Mouse (Mus musculus) heart, embryonic 15.5 days (tissue): ENCODE measurements around the gene Atrn. TPM values are rescaled to one million over a fixed set of nuclear protein-coding genes. Genes with fewer than 3 reads are reported as not detected.

Source experiments
- ATAC-seq: fragments of 200-750 bp; cut with Nextera tagmentation; replicated peaks from 2 replicates; pipeline ENCODE4 v1.8.0; 2017; ENCODE audit warnings: low read depth, moderate TSS enrichment; ENCODE audit not compliant: insufficient number of reproducible peaks, insufficient read depth, low FRiP score
- H3K27ac ChIP-seq: fragments of 300-500 bp; sonication (generic); 2 replicates; pipeline ENCODE4 v1.5.1; 2015; ENCODE audit warnings: mild to moderate bottlenecking, inconsistent platforms
- H3K27me3 ChIP-seq: fragments of 300-500 bp; sonication (generic); 2 replicates; pipeline ENCODE4 v1.6.1; 2015; ENCODE audit warnings: inconsistent platforms
- H3K36me3 ChIP-seq: fragments of 300-500 bp; sonication (generic); 2 replicates; pipeline ENCODE4 v1.6.1; 2015; ENCODE audit warnings: mild to moderate bottlenecking, inconsistent platforms
- H3K4me1 ChIP-seq: fragments of 300-500 bp; sonication (generic); replicated peaks from 2 replicates; pipeline ENCODE4 v1.6.1; 2015; ENCODE audit warnings: inconsistent platforms
- H3K4me2 ChIP-seq: fragments of 300-500 bp; sonication (generic); 2 replicates; pipeline ENCODE4 v1.6.1; 2015; ENCODE audit warnings: inconsistent platforms, mild to moderate bottlenecking, moderate library complexity
- H3K4me3 ChIP-seq: fragments of 300-500 bp; sonication (generic); 2 replicates; pipeline ENCODE4 v1.5.1; 2015; ENCODE audit warnings: mild to moderate bottlenecking, inconsistent platforms
- H3K9ac ChIP-seq: fragments of 300-500 bp; sonication (generic); 2 replicates; pipeline ENCODE4 v1.6.1; 2015; ENCODE audit warnings: mild to moderate bottlenecking, inconsistent platforms
- H3K9me3 ChIP-seq: fragments of 300-500 bp; sonication (generic); replicated peaks from 2 replicates; pipeline ENCODE4 v1.6.1; 2016; ENCODE audit warnings: inconsistent platforms
- WGBS: fragments of 180-500 bp; shearing (Covaris S2); methylation state at CpG from one replicate; pipeline ENCODE4 v1.1.7; 2015; ENCODE audit warnings: mixed read lengths; 5-methylcytosine and 5-hydroxymethylcytosine counted together
- polyA plus RNA-seq: library from polyadenylated mRNA; unstranded; fragments of >200 nt; fragmentation: Nextera tagmentation; extraction: Ambion mirVana; gene quantifications from 2 replicates; pipeline ENCODE4 v1.2.1, GENCODE M21; 2015

Gene Atrn
- polyA plus RNA-seq: 4.0 and 5.5 TPM in 2 replicates

DNA sequence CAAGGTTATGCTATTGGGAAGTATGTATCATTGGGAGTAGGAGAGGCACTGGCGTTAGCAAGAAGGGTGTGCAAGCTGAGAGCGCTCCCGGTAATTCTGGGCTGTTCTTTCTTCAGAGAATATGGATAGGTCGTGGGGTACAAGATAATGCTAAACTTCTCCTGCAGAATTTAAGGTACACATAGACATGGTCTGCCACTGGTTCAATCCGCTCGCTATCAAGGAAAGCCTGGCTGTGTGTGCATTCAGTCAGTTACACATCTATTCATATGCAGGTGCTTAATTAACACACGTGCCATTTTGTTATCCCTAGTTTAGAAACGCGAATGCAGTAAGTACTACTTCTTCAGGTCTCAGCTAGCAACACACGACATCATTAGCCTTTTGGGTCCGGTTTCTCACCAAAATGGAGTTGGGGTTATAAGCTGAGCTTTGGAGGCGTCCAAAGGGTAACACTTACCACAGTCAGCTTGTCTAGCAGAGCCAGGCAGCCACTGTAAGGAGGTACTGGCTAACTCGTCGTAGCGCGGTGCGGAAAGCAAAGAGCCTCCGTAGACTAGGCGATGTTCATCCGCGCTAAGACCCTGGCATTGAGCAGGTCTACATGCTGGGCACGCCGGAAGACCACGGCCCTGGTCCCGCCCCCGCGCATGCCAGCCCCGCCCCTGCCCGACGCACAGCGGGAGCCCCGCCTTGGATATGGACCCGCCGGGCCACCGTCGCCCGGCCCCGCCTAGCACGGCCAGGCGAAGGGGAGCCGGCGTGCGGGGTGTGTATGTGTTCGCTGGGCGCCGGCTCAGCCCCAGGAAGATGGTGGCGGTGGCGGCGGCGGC lies at the start of gene Atrn, which contains the start of gene 4930402H24Rik:
TSS of gene Atrn (plus strand) at position 745 of the 833 bp plus-strand sequence.
TSS of gene 4930402H24Rik (minus strand) at position 656 of the 833 bp plus-strand sequence.
- H3K4me1 ChIP-seq: peaks cover 16% of the 10 kb centered on the region
- no peaks in the 10 kb centered on the region for H3K9me3 ChIP-seq
- peak; percentile 97 for ATAC-seq
- H3K27me3 ChIP-seq: no peaks in the 10 kb centered on the region
- 2% methylated on average over 50 of the region's 50 CpGs for WGBS
- H3K4me2 ChIP-seq: peak within 1 kb of the TSS; percentile 90
- H3K9ac ChIP-seq: peak within 1 kb of the TSS; percentile 97
- peak within 1 kb of the TSS; percentile 100 for H3K4me3 ChIP-seq
- H3K27ac ChIP-seq: peak within 1 kb of the TSS; percentile 83
- H3K36me3 ChIP-seq: no peaks in the 10 kb centered on the region

DNA sequence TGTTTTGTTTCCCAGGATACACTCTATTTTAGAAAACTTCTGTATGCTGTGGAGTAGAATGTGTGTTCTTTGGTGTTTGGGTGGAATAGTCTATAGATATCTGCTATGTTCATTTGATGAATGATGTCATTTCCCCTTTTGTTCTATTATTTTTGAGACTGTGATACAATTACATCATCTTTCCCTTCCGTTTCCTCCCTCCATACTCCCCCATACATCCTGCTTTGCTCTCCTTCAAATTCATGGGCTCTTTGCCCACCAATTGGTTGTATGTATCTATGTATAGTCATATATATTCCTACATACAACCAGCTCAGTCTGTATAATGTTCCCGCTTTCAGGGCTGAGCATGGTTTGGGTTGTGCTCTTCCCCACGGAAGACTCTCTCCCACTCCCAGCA lies 44.2 kb upstream of the Atrn start:
- WGBS: 68% methylated on average over 3 of the region's 3 CpGs

DNA sequence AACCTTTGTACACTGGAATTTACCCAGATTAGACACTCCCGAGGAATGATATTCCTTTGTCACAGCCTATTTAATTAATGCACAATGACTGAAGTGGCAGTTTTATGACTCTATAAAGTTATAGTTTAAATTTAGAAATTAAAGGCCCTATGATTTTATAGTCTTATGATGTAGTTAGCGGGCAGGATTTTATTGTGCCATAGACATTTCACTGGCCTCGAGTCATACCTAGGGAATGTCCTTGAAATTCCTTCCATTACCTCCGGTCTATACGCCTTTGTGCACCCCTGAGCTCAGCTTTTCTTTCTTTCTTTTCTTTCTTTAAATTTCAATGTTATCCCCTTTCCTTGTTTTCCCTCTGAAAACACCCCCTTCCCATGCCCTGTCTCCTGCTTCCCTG lies 35.4 kb upstream of the Atrn start:
- no peak overlapping the region for H3K4me2 ChIP-seq

More for the DNA sequence above, 44.2 kb upstream of the Atrn start:
- Histone ChIP-seq H3K27ac (0 out of 2 replicates have a peak overlapping the region, but pooled peaks have one; percentile 25), H3K9ac (no peak overlapping the region), H3K4me3 (no peak overlapping the region), H3K27me3 (no peaks in the 10 kb centered on the region), H3K36me3 (no peaks in the 10 kb centered on the region), H3K4me2 (no peak overlapping the region), H3K9me3 (no peaks in the 10 kb centered on the region), H3K4me1 (no peaks in the 10 kb centered on the region)
- ATAC-seq: no peak

DNA sequence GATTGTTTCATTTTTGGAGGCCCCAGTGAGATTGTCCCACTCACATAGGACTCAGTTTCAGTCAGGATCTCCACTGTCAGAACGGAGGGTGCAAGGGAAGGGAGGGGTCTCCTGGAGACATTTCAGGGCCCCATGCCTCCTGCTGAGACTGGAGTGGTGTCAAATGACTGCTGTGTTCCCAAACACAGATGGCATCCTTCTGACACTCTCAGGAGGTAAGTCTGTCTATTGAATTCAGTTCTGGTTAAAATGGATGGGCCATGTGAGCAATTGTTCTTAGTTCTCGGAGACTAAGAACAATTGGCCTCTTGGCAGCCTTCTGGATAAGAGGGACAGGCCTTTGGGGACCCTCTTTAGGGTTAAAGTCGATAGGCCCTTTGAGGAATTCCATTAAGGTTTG lies 28.9 kb upstream of the Atrn start:
- 61% methylated on average over 3 of the region's 3 CpGs for WGBS
- ATAC-seq: no peak

More for the DNA sequence above, 35.4 kb upstream of the Atrn start:
- H3K9ac ChIP-seq: no peak overlapping the region
- no peaks in the 10 kb centered on the region for H3K4me1 ChIP-seq
- H3K36me3 ChIP-seq: no peaks in the 10 kb centered on the region
- no peaks in the 10 kb centered on the region for H3K27me3 ChIP-seq
- WGBS: 88% methylated on average over 5 of the region's 5 CpGs
- no peak overlapping the region for H3K4me3 ChIP-seq
- H3K27ac ChIP-seq: no peak overlapping the region
- H3K9me3 ChIP-seq: no peaks in the 10 kb centered on the region
- no peak for ATAC-seq

DNA sequence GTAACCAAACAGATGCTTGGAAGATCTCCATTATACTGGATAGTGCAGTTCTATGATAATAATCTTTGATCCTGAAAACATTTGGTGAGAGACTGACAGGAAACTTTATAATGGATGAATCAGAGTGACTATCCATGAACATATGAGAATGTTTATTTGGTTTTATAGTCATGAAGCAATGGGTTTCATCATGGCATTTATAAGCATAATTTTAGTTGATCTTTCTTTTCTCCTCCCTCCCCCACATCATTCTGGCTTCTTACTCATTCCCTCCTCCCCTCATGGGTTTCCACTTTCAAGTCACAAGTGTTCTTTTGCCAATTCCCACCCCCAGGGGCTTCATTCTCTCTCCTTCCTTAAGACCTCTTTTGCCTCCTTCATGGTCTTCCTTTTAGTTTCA lies 19.3 kb upstream of the Atrn start:
- Histone ChIP-seq H3K4me1 (no peaks in the 10 kb centered on the region), H3K4me2 (no peak overlapping the region), H3K4me3 (no peak overlapping the region), H3K27me3 (no peaks in the 10 kb centered on the region), H3K9ac (no peak overlapping the region), H3K27ac (no peak overlapping the region), H3K36me3 (no peaks in the 10 kb centered on the region), H3K9me3 (no peaks in the 10 kb centered on the region)
- no peak for ATAC-seq

More for the DNA sequence above, 28.9 kb upstream of the Atrn start:
- H3K27ac ChIP-seq: no peak overlapping the region
- no peaks in the 10 kb centered on the region for H3K9me3 ChIP-seq
- H3K36me3 ChIP-seq: no peaks in the 10 kb centered on the region
- no peak overlapping the region for H3K9ac ChIP-seq
- no peaks in the 10 kb centered on the region for H3K27me3 ChIP-seq
- no peak overlapping the region for H3K4me2 ChIP-seq
- no peak overlapping the region for H3K4me3 ChIP-seq
- H3K4me1 ChIP-seq: no peaks in the 10 kb centered on the region

DNA sequence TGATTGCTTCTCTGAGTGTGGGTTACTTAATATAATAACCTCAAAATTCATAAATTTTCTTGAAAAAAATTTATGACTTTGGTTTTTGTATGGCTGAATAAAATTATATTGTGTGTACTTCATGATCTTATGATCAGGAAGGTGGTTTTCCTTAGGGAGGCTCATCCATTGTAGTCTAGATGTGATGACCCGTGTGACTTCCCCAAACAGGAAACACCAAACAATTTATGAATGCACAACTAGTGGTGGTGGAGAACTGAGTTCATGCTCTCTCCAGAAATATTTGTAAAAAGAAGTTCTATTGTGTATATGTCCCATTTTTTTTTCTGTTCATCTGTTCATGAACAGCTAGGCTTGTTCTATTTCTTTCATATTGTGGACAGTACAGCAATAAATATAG lies 18.8 kb upstream of the Atrn start:
- no peaks in the 10 kb centered on the region for H3K36me3 ChIP-seq
- H3K4me3 ChIP-seq: no peak overlapping the region
- no peaks in the 10 kb centered on the region for H3K27me3 ChIP-seq
- no peaks in the 10 kb centered on the region for H3K9me3 ChIP-seq
- ATAC-seq: no peak
- no peaks in the 10 kb centered on the region for H3K4me1 ChIP-seq
- no peak overlapping the region for H3K9ac ChIP-seq
- H3K4me2 ChIP-seq: no peak overlapping the region
- H3K27ac ChIP-seq: no peak overlapping the region
- 76% methylated on average over 1 of the region's 1 CpGs for WGBS

DNA sequence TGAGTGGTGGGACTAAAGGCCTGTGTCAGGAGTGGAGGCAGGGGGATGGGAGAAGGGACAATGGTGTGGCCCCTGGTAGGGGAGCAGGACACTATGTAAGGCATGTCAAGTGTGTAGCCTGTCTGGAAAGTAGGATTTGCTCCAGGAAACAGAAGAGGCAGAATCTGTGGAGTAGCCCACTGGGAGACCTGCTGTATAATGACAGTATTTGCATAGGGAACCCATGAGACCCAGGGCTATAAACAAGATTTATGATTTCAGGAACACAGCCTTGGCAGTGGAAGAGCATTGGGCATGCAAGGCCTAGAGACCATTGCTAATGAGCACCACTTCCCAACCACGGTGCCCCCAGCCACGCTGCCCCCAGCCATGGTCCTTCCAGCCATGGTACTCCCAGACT lies 9.4 kb upstream of the Atrn start:
- H3K27me3 ChIP-seq: no peaks in the 10 kb centered on the region
- no peak overlapping the region for H3K4me3 ChIP-seq
- H3K9ac ChIP-seq: no peak overlapping the region
- no peaks in the 10 kb centered on the region for H3K9me3 ChIP-seq
- 98% methylated on average over 2 of the region's 2 CpGs for WGBS
- H3K36me3 ChIP-seq: no peaks in the 10 kb centered on the region
- H3K4me1 ChIP-seq: no peaks in the 10 kb centered on the region
- ATAC-seq: no peak
- H3K4me2 ChIP-seq: no peak overlapping the region
- no peak overlapping the region for H3K27ac ChIP-seq

DNA sequence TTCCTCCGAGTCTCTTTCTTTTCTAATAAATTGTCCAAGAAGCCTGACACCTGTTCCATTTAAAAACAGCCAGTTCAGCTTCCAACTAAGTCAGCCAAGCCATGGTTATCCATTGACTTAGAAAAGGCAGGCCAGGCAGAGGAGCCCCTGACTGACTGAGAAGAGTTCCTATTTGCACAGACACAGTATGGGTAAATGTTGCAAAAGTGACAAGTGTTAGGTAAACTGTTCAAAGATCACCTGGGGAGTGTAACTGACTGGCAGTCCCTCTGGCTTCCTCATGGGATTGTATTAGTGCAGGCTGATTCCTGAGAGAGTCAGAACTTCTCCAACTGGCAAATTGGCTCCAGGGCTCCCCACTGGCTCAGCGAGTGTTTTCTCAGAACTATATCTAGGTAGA lies 8.4 kb upstream of the Atrn start:
- no peaks in the 10 kb centered on the region for H3K4me1 ChIP-seq
- no peaks in the 10 kb centered on the region for H3K9me3 ChIP-seq
- H3K4me3 ChIP-seq: no peak overlapping the region
- H3K36me3 ChIP-seq: no peaks in the 10 kb centered on the region
- no peak overlapping the region for H3K9ac ChIP-seq
- H3K27me3 ChIP-seq: no peaks in the 10 kb centered on the region
- no peak overlapping the region for H3K4me2 ChIP-seq
- no peak overlapping the region for H3K27ac ChIP-seq
- no peak for ATAC-seq
- WGBS: 74% methylated on average over 2 of the region's 2 CpGs

DNA sequence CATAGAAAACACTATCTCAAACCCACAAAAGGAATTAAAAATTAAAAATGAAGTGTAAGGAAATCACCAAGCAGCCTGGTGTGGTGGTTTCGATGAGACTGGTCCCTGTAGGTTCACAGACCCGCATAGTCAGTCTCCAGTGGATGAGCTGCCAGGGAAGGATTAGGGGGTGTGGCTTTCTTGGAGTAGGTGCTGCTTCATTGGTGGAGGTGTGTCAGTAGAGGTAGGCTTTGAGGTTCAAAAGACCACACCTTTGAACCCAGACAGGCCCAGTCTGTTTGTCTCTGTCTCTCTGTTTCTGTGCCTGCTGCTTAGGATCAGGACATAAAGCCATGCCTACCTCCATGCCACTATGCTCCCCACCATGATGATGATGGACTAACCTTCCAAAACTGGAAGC lies 7.5 kb upstream of the Atrn start:
- no peaks in the 10 kb centered on the region for H3K27me3 ChIP-seq
- ATAC-seq: no peak
- WGBS: 80% methylated on average over 2 of the region's 2 CpGs

DNA sequence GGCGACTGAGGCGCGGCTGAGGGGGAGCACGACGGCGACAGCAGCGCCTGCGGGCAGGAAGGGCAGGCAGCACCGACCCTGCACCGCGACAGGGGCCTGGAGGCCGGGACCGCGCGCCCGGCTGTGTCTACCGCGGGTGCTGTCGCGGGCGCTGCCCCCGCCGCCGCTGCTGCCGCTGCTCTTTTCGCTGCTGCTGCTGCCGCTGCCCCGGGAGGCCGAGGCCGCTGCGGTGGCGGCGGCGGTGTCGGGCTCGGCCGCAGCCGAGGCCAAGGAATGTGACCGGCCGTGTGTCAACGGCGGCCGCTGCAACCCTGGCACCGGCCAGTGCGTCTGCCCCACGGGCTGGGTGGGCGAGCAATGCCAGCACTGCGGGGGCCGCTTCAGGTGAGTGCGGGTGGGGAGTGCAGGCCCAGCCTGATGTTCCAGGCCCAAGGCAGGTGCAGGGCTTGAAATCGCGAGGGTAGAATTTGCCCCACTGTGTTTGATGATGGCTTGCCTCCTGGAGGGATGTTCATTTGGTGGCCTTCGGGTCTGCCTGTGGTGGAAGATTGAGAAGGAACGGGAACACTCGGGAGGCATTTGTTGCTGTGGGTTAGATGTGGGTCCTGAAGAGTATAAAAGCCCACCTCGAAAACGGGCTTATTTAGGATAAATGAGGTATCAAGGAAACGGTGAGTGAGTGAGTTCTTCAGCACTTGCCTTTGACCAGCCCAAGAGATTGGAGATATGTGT lies 455 bp downstream of the Atrn start:
- H3K9ac ChIP-seq: peak overlapping the region; percentile 97
- peak overlapping the region; percentile 83 for H3K27ac ChIP-seq
- peaks cover 16% of the 10 kb centered on the region for H3K4me1 ChIP-seq
- under 1% methylated on average over 49 of the region's 58 CpGs for WGBS
- peak overlapping the region; percentile 100 for H3K4me3 ChIP-seq
- H3K27me3 ChIP-seq: no peaks in the 10 kb centered on the region
- no peaks in the 10 kb centered on the region for H3K9me3 ChIP-seq
- H3K4me2 ChIP-seq: peak overlapping the region; percentile 90
- H3K36me3 ChIP-seq: no peaks in the 10 kb centered on the region
- peak; percentile 23 for ATAC-seq

More for the DNA sequence above, 7.5 kb upstream of the Atrn start:
- no peak overlapping the region for H3K4me2 ChIP-seq
- no peaks in the 10 kb centered on the region for H3K4me1 ChIP-seq
- no peak overlapping the region for H3K4me3 ChIP-seq
- H3K9ac ChIP-seq: no peak overlapping the region
- H3K27ac ChIP-seq: no peak overlapping the region
- no peaks in the 10 kb centered on the region for H3K9me3 ChIP-seq
- no peaks in the 10 kb centered on the region for H3K36me3 ChIP-seq

DNA sequence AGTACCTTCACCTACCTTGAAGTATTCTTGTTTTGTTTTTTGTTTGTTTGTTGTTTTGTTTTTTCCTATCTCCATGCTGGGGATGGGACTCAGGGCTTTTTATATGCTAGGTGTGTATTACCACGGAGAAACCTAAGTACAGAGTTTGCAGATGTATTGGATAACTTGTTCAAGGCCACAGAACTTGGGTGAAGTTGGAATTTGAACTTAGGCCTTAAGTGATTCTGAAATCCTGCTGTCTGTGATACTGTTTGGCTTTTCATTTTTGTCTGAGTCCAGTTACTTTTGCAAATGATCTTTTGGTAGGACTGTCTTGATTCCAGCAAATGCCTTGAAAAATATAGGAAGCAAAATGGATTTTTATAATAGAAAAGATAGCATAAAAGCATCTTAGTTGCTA lies 5.4 kb downstream of the Atrn start:
- WGBS: 54% methylated on average over 1 of the region's 1 CpGs

More for the DNA sequence above, 5.4 kb downstream of the Atrn start:
- Histone ChIP-seq H3K4me3 (no peak overlapping the region), H3K9me3 (no peaks in the 10 kb centered on the region), H3K27ac (no peak overlapping the region), H3K9ac (no peak overlapping the region), H3K27me3 (no peaks in the 10 kb centered on the region), H3K4me2 (no peak overlapping the region), H3K36me3 (no peaks in the 10 kb centered on the region), H3K4me1 (peaks cover 23% of the 10 kb centered on the region)
- no peak for ATAC-seq
